Mouse (Mus musculus) retina, embryonic 14.5 days (tissue): ENCODE measurements around the gene Ralgps1.

ENCODE experiments used
- DNase-seq: peaks from one replicate; pipeline ENCODE4 v3.0.0-alpha.2; 2015; ENCODE audit warnings: low spot score

The Ralgps1 gene

DNA sequence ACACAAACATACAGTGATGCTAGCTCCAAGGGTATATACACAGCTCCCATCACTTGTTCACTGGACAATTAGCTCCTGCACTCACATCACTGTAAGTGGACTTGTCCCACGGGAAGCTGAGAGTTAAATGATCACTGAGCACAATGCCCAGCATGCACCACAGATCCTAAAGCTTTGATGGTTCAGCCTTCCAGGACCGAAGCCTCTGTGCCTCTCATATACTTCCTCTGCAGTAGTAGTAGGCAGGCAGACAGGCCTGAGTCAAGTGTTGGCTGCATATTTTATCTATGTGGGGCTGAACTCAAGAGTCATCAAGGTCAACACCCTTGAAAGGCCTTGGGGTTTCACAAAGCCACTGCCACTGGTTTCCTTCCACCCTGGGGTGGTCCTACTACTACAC lies 49.6 kb downstream of the Ralgps1 start:
- no peak for DNase-seq

DNA sequence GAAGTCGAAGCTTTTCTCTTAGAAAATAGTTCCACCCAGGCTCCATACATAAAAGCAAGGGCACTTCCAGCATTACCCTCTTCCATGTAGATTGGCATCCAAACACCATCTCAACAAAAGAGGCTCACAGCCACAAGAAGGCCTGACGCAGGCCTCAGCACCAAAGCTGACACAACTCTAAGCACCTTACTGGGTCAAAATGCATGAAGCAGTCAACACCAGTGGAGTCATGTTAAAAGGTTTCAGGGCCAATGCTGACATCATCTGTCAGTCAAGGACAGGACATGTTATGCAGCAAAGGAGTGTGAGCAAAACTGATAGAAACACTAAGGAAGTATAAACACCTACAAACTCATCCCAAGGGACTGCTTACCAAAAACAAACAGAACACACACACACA lies 50.3 kb downstream of the Ralgps1 start:
- no peak for DNase-seq

DNA sequence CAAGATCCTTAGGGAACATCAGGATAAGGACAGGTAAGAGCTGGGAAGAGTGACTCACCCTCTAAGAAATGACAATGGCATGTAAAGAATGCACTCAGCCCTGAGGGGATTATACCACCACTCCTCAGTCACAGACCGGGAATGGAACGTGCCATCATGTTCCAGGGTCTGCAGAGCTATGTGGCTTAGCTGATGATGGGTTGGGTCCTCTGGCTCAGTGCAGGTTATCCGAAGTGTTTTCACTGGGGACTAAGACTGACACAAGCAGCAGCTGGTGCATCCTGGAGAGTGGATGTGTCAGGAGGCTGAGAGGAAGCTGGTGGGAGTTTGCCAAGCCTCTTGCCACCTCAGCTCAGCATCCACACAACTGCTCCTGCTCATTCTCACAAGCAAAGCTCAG lies 50.7 kb downstream of the Ralgps1 start:
- DNase-seq = no peak

DNA sequence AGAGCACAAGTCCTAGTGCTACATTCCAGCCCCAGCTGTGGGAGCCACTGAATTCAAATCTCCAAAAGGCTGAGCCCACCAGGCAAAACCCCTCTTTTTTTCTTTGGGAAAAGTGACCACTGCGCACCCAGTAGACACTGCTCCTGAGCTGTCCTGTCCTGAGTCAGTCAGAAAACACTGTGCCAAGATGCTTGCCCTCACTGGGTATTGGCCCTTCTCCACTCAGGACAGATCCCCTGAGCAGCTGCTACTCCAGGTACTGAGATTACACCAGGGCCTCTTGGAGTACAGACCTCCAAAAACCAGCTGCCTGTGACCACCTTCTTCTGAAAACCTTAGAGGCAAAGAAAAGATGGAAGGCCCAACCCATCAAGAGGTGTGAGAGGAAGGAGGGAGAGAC lies 51.4 kb downstream of the Ralgps1 start:
- no peak for DNase-seq

DNA sequence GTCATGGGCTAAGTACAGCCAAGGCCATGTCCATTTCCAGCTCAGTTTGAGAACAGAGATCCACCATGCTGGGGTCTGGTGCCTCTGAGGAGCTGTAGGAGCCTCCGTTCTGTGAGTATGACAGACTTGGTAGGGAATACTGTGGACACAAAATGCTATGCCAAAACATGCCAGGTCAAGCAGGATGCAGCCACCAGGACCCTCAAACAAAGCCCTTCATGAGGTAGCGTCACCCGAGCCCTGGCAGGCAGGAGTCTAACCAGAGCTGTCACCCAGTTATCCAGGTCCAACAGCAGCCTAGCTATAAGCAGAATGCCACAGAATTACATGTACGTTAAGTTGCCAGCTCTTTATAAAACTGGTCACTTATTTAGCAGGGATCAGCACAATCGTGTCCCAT lies 51.8 kb downstream of the Ralgps1 start:
- DNase-seq = no peak

DNA sequence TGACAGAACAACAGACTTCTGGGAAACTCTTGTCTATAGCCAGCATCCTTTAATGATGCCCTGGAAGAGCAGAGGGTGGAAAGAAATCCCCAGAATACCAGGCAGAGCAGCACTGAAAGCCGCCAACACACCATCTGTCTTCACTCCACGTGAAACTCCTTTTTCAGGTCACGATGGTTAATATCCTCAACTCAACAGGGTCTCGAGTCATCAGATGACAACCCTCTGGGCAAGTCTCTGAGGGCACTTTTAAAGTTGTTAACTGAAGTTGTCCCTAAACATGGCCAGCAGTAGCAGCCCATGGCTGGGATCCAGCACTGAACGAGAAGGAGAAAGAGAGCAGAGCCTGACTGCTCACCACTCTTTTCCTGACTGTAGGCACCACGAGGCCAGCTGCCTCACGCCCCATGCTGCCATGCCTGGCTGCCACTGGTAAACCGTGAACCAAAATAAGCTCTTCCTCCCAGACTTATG lies 52.8 kb downstream of the Ralgps1 start:
- no peak for DNase-seq

DNA sequence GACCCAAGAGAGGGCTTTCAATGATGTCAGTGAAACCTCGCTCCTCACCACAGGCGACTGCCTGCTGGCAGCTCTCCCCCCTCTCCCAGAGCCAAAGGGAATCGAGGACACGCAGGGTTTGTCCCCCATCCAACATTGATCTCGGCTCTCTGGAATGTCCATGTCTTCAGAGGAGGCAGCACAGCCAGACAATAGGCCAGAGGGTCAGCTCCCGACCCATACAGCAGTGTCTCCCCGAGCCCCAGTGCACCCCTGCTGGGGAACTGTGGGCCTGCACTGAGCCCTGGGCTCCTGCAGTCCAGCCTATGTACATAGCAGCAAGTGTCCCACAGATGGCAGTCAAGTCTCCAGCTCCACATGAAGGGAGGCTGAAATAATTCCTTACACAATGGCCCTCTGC lies 54.8 kb downstream of the Ralgps1 start:
- peak; percentile 91 for DNase-seq

DNA sequence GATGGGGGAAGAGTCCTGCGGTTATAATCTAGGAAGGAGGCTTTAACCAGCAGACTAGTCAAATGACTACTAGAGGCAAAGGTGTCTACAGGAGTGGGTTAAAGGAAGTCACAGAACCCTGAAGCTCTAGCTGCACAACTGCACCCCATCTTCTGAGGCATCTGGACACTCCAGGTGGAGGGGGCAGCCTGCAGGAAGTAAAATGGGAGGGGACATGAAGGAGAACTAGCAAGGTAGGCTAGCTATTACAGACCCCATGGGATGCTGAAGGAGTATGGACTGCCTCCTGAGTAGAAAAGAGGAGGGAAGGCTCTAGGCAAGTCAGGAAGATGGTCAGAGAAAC lies 55.3 kb downstream of the Ralgps1 start:
- DNase-seq = no peak

DNA sequence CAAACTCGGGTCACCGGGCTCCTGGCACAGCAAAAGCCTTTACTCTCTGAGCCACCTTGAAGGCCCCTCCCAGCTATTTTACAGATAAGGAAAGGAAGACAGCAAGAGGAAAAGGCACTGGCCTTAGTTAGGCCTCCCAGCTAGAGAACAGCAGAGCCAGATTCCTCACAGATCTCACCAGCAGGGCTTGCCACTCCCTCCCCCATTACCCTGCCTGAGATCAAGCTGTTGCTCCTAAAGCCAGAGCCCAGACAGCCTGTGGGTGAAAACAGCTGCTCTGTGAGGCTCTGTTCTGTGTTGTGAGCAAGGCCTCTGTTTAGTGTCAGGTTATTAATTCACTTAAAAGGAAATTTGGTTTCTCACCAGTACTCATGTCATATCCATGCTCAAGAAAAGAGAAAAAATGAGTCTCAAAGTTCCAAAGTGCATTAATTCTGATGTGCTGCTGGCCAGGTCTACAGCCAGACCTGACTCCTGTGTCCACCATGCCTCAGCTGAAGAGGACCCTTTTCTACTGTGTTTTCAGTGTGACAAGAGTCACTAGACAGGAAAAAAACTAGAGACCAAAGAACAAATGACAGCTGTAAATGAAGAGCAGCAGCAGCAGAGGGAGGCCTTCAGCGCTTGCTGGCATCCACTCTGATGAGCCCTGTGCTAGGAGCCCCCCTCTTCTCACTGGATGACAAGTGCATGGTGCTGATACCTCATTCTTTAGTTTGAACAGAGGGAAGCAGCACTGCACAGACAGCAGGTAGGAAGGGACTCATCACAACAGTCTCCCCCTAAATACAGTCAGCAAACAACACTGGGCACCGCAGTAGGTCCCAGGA lies 55.8 kb downstream of the Ralgps1 start:
- peak; percentile 36 for DNase-seq

DNA sequence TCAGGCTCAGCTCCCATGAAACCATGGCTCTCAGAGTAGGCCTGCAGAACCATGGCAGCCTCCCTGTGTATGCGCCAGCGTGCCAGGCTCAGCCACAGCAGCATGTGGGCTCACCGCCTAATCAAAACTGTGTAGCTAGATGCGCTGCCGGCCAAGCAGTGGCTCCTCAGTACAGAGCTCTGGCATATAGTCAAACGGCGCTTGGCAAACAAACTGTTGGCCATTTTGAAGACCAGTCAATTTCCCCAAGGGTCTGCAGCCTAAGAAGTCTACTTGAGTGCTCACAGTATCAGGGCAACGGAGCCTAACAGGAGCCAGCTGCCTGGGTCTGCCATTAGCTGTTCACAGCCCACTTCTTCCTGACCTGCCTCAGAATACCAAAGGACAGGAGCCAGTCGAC lies 61.9 kb downstream of the Ralgps1 start:
- DNase-seq = no peak

DNA sequence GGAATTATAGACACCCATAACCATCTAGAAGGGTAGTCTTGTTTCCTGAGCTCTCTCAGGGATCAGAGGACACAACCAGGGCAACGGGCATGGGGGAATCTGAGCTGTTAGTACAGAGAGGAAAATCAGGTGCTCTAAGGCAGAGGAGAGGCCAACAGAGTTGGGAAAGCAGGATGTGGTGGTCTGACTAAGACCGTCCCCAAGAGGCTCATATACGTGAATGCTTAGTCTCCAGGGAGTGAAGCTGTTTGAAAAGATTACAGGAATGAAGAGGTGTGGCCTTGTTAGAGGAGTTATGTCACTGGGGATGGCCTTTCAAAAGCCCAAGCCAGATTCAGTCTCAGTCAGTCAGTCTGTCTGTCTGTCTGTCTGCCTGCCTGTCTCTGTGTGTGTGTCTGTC lies 64.7 kb downstream of the Ralgps1 start:
- no peak for DNase-seq

DNA sequence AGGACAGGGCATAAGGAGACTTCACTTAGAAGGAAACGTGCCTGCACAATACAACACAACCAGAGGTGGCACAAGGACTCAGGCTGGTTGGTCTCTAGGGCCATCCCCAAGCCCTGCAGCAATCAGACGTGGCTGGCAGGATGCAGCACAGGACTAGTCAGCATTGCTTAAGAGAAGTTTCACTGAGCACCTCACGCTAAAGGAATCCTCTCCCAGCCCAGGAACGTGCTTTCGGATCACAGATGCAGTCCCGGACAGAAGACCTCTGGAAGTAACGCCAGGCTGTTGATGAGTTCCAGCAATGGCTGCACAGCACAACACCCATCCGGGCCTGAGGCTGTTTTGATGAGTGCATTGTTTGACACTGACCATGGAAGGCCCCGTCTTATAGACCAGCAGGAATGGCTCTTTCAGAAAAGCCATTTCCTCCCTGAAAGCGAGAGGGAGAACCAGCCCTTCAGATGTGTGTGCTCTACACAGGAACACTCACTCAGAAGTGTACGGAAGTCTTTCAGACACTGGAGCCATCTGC lies 67.8 kb downstream of the Ralgps1 start:
- DNase-seq = no peak

DNA sequence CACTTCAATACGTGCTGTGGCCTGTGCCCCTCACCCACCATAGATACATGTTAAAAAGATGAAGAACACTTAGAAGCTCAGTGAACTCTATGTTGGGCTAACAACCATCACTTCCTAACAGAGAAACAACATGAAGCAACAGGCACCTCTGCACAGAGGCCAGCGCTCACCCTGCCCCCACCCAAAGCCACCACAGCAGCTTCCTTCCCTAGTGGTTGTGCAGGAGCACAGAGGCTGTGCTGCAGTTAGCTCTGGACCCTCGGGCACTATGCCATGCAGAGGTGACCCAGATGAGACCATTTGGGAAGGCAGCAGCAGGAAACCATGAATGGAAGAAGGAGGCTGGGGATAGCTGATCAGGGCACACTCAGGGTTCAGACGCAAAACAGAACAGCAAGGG lies 68.5 kb downstream of the Ralgps1 start:
- DNase-seq = peak; percentile 19

DNA sequence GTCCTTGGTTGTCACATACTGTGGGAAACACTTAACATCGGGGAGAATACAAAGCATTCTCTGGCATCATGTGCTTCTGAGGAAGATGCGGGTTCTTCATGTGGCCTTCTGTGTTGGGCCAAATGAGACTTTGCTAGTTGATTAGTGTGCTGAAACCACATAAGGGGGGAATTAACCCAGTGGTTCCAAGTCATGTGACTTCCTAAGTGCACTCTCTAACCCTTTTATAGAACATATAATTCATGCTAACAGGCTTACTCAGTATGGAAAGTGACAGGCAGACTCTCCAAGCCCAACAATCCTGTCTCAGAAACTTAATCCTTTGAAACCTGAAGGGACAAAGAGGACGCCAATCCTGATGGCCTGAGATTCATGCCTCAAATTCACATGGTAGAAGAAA lies 68.9 kb downstream of the Ralgps1 start:
- no peak for DNase-seq

DNA sequence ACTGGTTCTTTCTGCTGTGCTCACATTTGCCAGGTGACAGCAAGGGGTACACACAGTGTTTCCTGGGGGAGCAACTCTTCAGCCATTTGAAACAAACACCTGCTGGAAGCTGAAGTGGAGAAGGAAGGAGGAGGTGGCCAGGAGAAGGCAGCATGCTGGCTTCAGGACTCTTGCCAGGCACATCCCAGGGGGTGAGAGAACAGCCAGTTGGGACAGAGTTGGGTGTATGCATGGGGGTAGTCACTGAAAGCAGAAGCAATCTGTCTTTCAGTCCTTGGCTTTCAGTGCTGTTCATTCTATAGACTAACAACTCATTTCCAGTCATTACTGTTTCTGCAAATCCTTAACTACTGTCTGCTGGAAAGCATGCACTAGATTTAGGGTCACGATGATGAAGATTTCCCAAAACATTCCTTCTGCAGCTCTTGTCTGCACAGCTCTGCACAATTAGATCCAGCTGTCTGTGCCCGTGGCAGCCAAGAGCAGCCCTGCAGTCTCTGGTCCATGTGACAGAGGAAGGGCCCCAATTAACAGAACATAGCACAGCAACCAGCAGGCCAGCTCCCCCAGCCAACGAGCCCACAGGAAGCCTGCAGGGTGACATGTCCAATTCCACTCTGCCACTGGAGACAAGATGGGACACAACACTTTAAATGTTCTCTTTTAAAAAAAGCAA lies 70.8 kb downstream of the Ralgps1 start:
- no peak for DNase-seq

DNA sequence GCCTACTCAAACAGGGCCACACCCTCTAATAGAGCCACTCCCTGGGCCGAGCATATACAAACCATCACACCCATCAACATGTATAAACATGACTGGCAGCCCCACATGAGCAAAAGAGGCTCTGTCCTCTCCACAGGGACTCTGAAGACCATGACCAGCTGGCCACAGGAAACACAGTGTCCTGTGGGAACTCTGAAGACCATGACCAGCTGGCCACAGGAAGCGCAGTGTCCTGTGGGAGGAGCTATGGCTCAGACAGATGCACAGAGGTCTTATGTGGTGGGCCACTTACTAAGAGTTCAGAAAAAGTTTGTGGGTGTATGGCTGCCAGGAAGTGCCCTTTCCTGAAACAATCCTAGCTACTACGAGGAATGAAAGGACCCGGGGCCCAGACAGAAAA lies 72.4 kb downstream of the Ralgps1 start:
- DNase-seq = no peak

DNA sequence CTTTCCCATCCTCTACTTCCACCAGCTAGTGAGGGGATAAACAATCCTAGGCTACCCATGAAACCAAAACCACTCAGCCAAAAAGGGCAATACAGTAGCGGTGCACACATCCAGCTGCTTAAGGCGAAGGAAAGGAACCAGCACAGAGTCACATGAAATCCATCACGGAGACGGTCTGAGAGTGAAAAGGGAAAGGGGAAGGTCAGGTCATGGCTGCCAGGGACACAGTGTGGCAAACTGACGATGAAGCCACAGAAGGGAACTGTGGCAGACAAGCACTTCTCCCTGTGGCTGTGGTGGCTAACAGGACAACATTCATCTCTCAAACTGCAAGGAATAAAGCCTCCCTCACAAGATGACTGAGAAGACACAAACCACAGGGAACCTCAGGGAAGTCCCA lies 76.2 kb downstream of the Ralgps1 start:
- no peak for DNase-seq

DNA sequence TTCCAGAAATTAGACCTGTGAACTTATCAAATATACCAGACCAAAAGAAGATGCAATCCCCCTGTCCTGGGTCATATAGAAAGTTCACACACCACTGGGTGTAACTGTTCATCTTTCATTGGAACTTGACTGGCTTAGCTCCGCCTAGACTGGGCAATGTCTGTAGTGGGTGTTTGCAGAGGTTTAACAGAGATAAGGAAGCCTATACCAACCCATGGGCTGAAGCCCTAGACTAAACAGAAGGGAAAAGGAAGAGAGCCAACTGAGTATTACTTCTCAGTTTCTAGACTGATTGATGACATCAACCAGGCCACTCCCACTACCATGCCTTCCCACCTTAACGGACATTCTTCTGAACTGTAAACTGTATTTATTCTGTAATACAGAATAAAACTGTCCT lies 79.2 kb downstream of the Ralgps1 start:
- DNase-seq = no peak

DNA sequence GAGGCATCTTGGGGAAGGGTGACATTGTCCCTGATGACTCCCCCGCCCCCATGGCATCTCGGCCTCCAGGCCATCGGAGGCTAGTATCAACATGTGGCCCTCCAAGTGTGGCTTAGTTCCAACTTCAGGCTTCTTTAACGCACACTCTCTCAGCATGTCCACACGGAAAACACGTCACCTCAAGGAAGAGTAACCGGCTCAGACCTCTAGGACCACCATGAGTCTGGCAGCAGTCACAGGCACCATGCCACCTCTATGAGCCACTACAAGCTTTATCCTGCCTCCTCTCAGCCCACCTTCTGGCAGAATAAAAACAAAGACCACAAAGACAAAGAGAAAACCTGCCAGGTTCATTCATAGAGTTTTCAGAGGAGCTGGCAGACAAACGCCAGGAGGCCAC lies 80.8 kb downstream of the Ralgps1 start:
- no peak for DNase-seq

DNA sequence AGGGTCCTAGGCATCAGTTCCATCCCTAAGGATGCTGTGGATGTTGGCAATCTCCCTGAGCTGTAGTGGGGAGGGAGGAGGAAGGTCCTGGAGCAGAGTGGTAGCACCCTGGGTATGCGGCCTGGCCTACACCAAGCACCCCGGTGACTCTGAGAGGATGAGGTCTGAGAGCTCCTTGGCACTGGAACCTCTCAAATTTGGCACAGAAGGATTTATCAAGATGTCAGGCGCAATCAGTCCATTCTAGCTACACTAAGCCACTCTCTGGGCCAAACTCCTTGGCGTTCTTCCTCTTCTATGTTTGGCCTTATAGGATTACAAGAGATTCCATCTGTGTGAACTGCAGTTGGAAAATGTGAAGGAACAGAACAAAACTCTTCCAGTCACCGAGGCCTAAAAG lies 82.4 kb downstream of the Ralgps1 start:
- no peak for DNase-seq

DNA sequence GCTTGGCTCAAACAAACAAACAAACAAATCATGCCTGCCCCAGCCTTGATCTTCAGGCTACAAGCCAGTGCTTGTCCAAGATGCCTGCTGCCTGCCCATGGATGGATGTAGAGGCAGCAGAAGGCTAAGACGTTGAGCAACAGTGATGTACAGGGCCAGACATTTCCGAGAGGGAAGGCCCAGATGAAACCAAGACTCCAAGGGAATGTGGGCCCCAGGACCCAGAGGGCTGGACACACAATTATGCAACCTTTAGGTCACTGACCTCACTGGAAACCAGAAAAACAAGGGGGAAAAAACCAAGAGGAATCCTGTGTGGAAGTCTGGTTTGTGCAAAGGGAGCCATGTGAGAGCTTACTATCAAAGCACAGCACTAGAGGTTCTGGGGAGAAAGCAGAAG lies 87.6 kb downstream of the Ralgps1 start:
- DNase-seq = no peak

DNA sequence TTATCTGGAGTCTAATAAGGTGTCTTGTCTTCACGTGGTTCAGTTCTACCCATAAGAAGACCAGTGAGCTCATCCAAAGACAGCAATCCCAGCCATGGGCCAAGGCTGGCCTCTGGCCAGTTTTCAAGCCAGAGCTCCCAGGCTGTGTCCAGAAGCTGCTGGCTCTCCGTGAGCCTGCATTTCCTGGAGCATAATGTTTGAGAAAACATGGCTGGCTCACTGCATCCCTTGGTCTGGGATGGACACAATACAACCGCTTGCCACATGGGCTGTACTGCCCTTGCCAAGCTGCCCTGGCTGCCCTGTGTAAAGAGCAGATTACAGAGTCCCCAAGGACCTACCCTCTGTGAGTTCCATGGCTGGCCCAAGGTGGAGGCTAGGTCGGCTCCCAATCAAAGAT lies 88.4 kb downstream of the Ralgps1 start:
- no peak for DNase-seq

DNA sequence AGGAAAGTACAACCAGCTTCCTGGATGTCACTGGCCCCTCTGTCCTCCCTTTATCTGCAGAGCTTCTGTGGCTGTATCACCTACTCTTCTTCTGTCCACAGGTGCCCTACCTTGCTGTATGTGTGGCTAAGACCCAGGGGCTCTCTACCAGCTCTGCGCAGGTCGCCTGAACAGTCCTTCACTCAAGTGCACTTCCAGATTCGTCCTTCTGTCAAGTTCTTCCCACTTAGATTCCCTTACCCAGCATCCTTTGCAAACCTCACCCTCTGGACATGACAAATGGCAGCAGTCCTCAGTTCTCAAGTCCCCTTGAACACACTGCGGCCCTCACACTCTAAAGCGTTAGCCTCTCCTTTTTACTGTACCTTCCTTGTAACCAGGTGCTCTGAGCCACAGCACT lies 89.5 kb downstream of the Ralgps1 start:
- DNase-seq = no peak

DNA sequence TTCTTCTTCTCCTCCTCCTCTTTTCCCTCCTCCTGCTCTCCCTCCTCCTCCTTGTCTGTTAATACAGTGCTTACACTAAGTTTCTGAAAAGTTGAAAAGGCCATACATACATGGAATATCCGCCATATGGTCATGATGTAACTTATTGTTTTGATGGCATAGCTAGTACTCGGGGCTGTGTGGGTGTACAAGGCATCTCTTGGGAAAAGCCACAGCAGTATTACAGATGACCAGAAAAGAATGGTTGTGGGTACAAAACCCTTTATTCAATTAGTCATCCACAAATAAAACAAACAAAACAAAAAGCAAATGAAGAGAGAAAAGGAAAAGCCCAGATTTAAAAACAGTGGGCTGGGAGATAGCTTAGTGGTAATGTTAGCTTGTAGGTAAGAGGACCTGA lies 90.8 kb downstream of the Ralgps1 start:
- DNase-seq = no peak
